Comparison of ENCODE assay signal across 22 mouse cellular contexts in the genomic region with DNA sequence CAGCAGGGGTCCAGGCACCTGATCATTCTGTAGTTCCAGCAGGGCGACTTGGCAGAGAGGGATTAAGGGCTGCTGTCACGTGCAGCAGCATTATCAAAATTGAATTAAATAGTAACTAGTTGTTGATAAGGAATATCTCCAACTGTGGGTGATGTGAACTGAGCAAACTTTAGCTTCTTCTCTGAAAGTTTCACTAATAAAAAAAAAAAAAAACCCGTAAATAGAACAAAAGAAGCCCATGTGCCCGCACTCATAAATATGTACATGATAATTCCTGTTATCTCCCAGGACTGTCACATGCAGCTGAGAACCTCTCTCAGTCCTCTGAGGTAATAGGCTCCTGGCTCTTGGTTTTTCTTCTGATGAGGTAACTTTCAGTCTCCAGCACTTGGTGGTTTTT. TPM values are rescaled to one million over a fixed set of nuclear protein-coding genes. Genes with fewer than 3 reads are reported as not detected.
A peak's percentile ranks its signal among the peaks of the same experiment; 100 is the strongest.
DNase-seq lines count a peak whose midpoint lies in the region; ATAC-seq lines count a peak whose summit lies in the region.
"Had no signal": no experiment of that assay in that cellular context is flagged by ENCODE, and none has a peak within 500 bp of the region (broad histone marks: within the 10 kb centered on the region; RNA-seq: fewer than 3 reads in every experiment).

No protein-coding gene starts in this region.

- no peaks in the 10 kb centered on the region for H3K27me3 ChIP-seq in heart, embryonic 15.5 days
- H3K27me3 ChIP-seq in intestine, embryonic 14.5 days (replicated peaks; ENCODE audit: control insufficient read depth, insufficient read depth, low read length) = no peaks in the 10 kb centered on the region
- no peaks in the 10 kb centered on the region for H3K27me3 ChIP-seq in stomach, embryonic 15.5 days (replicated peaks)
- H3K27me3 ChIP-seq in hindbrain, embryonic 14.5 days (ENCODE audit: control insufficient read depth, insufficient read depth, low read length) = no peaks in the 10 kb centered on the region
- H3K27me3 ChIP-seq: embryonic facial prominence, embryonic 15.5 days; hindbrain, embryonic 15.5 days; limb, embryonic 15.5 days had no signal

- peaks cover 25% of the 10 kb centered on the region for H3K4me1 ChIP-seq in heart, embryonic 15.5 days (replicated peaks)
- H3K4me1 ChIP-seq in intestine, embryonic 14.5 days (replicated peaks; ENCODE audit: control insufficient read depth, insufficient read depth, low read length) = no peaks in the 10 kb centered on the region
- peaks cover 2% of the 10 kb centered on the region; the same call in 1 of the 2 replicates for H3K4me1 ChIP-seq in stomach, embryonic 15.5 days
- H3K4me1 ChIP-seq in hindbrain, embryonic 14.5 days (replicated peaks; ENCODE audit: control insufficient read depth, insufficient read depth, low read length) = no peaks in the 10 kb centered on the region
- H3K4me1 ChIP-seq: hindbrain, embryonic 15.5 days had no signal

- no peak for ATAC-seq in heart, embryonic 15.5 days (replicated peaks; ENCODE audit: insufficient number of reproducible peaks, insufficient read depth, low FRiP score, low read depth)
- ATAC-seq in intestine, embryonic 14.5 days (replicated peaks; ENCODE audit: low FRiP score, low TSS enrichment, low read depth) = 0 out of 2 replicates have a peak, but pooled peaks have one; percentile 53
- ATAC-seq in stomach, embryonic 15.5 days (ENCODE audit: insufficient read depth, low FRiP score, low read depth) = no peak
- ATAC-seq in hindbrain, embryonic 14.5 days (ENCODE audit: low FRiP score) = no peak
- ATAC-seq: CD4-positive, CD25-positive, alpha-beta regulatory T cell, adult 4 months; forebrain, embryonic 16.5 days had no signal

- intact Hi-C loops in heart, postnatal 25 days (cut with DNase I) = loop anchor here (5.0 kb wide), 1 partner anchor 40 kb away; no protein-coding TSS in a partner anchor

- H3K4me3 ChIP-seq in heart, embryonic 15.5 days = peak overlapping the region; percentile 56
- no peak overlapping the region for H3K4me3 ChIP-seq in intestine, embryonic 14.5 days (ENCODE audit: low read depth, low read length)
- no peak overlapping the region for H3K4me3 ChIP-seq in stomach, embryonic 15.5 days (replicated peaks)
- H3K4me3 ChIP-seq in hindbrain, embryonic 14.5 days (replicated peaks; ENCODE audit: low read length) = no peak overlapping the region
- H3K4me3 ChIP-seq: embryonic facial prominence, embryonic 15.5 days; hindbrain, embryonic 15.5 days; limb, embryonic 15.5 days had no signal

- peak overlapping the region; percentile 64 for H3K9ac ChIP-seq in heart, embryonic 15.5 days
- H3K9ac ChIP-seq in intestine, embryonic 14.5 days (ENCODE audit: low read length) = no peak overlapping the region
- H3K9ac ChIP-seq in stomach, embryonic 15.5 days = no peak overlapping the region
- no peak overlapping the region for H3K9ac ChIP-seq in hindbrain, embryonic 14.5 days
- H3K9ac ChIP-seq: embryonic facial prominence, embryonic 15.5 days; hindbrain, embryonic 15.5 days; limb, embryonic 15.5 days had no signal

- H3K36me3 ChIP-seq in heart, embryonic 15.5 days = no peaks in the 10 kb centered on the region
- no peaks in the 10 kb centered on the region for H3K36me3 ChIP-seq in intestine, embryonic 14.5 days (ENCODE audit: control insufficient read depth, insufficient read depth, low read length)
- H3K36me3 ChIP-seq in stomach, embryonic 15.5 days = no peaks in the 10 kb centered on the region
- H3K36me3 ChIP-seq in hindbrain, embryonic 14.5 days (replicated peaks; ENCODE audit: control insufficient read depth, insufficient read depth) = no peaks in the 10 kb centered on the region
- H3K36me3 ChIP-seq: embryonic facial prominence, embryonic 15.5 days; hindbrain, embryonic 15.5 days; limb, embryonic 15.5 days had no signal

- WGBS in heart, embryonic 15.5 days = 37% methylated on average over 4 of the region's 4 CpGs
- 78% methylated on average over 4 of the region's 4 CpGs for WGBS in intestine, embryonic 14.5 days
- 59% methylated on average over 4 of the region's 4 CpGs for whole genome bisulfite sequencing in stomach, embryonic 15.5 days
- WGBS in hindbrain, embryonic 14.5 days = 61% methylated on average over 4 of the region's 4 CpGs

- peak; percentile 89 for DNase-seq in heart, adult 11 months
- DNase-seq in heart, postnatal 4 days = no peak
- DNase-seq in heart, postnatal 25 days (ENCODE audit: low spot score) = no peak
- no peak for DNase-seq in intestine, embryonic 14.5 days (ENCODE audit: low spot score)
- DNase-seq in hindbrain, embryonic 14.5 days (ENCODE audit: low spot score) = no peak
- no peak for DNase-seq in Muller cell, postnatal 12 days (ENCODE audit: inconsistent ontology term)
- DNase-seq: adrenal gland, postnatal 36 days; cerebellum, adult 11-12 months; cerebellum, postnatal 25 days; embryo, embryonic 11 days; kidney, adult 8-10 months; kidney, postnatal 36 days; lung, adult 2 months; right cerebral cortex, postnatal 25 days; thymus, postnatal 36 days had no signal

- no peaks in the 10 kb centered on the region for H3K9me3 ChIP-seq in heart, embryonic 15.5 days (replicated peaks)
- H3K9me3 ChIP-seq in intestine, embryonic 14.5 days (ENCODE audit: control insufficient read depth, low read length) = no peaks in the 10 kb centered on the region
- H3K9me3 ChIP-seq in stomach, embryonic 15.5 days = no peaks in the 10 kb centered on the region
- no peaks in the 10 kb centered on the region for H3K9me3 ChIP-seq in hindbrain, embryonic 14.5 days (ENCODE audit: control insufficient read depth, low read length)
- H3K9me3 ChIP-seq: embryonic facial prominence, embryonic 15.5 days; hindbrain, embryonic 15.5 days; limb, embryonic 15.5 days had no signal

- peak overlapping the region; percentile 53 for H3K4me2 ChIP-seq in heart, embryonic 15.5 days
- peak overlapping the region; percentile 40; the same call in 1 of the 2 replicates for H3K4me2 ChIP-seq in intestine, embryonic 14.5 days (ENCODE audit: low read length)
- peak overlapping the region; percentile 1; the same call in 1 of the 2 replicates for H3K4me2 ChIP-seq in stomach, embryonic 15.5 days
- no peak overlapping the region for H3K4me2 ChIP-seq in hindbrain, embryonic 14.5 days (replicated peaks)
- H3K4me2 ChIP-seq: embryonic facial prominence, embryonic 15.5 days; hindbrain, embryonic 15.5 days; limb, embryonic 15.5 days had no signal

- peak overlapping the region; percentile 92 for H3K27ac ChIP-seq in heart, embryonic 15.5 days
- no peak overlapping the region for H3K27ac ChIP-seq in intestine, embryonic 14.5 days (ENCODE audit: low read depth)
- H3K27ac ChIP-seq in stomach, embryonic 15.5 days = no peak overlapping the region
- H3K27ac ChIP-seq in hindbrain, embryonic 14.5 days = no peak overlapping the region
- H3K27ac ChIP-seq: embryonic facial prominence, embryonic 15.5 days; hindbrain, embryonic 15.5 days; limb, embryonic 15.5 days had no signal

RNA-seq across cellular contexts. Expression of a gene that starts 41.8 kb away (rescaled TPM):
- 10 to 100 TPM; 21.7 to 22.0 TPM for total RNA-seq in heart, postnatal 4 days (2021)
- 16.4 and 20.2 TPM in 2 replicates for polyA plus RNA-seq in heart, embryonic 15.5 days (2015; fragmentation: Nextera tagmentation; extraction: Ambion mirVana)
- total RNA-seq in heart, postnatal 25 days (2021) = 10 to 100 TPM; 21.1 to 22.2 TPM
- polyA plus RNA-seq in intestine, embryonic 14.5 days (2014; fragmentation: Nextera tagmentation; extraction: Ambion mirVana) = 30.4 and 31.5 TPM in 2 replicates
- polyA plus RNA-seq in stomach, embryonic 15.5 days (2015; fragmentation: Nextera tagmentation; extraction: Ambion mirVana) = 31.6 and 36.0 TPM in 2 replicates
- polyA plus RNA-seq in hindbrain, embryonic 14.5 days (2014; fragmentation: Nextera tagmentation; extraction: Ambion mirVana) = 37.1 and 37.4 TPM in 2 replicates
